Mouse (Mus musculus) gastrocnemius, adult 18-20 months (tissue): ENCODE measurements around the gene 1700080E11Rik. TPM values are rescaled to one million over a fixed set of nuclear protein-coding genes. Genes with fewer than 3 reads are reported as not detected.
"Not testable (repeated sequence)": the region's sequence is repeated elsewhere in the genome, so short reads cannot be mapped to it uniquely, and the experiment has no call there.

Experiments
- DNase-seq: peaks from one replicate; pipeline ENCODE4 v3.0.0; 2021; ENCODE audit warnings: low spot score
- long read RNA-seq, 2 experiments: library from polyadenylated mRNA; stranded (forward); transcript quantifications; one replicate each; pipeline ENCODE4 v2.0.0; 2021
- total RNA-seq, 2 experiments: library from RNA; stranded (reverse); gene quantifications; 2 replicates each; pipeline ENCODE4 v1.2.3; 2021

1700080E11Rik gene
- not detected for total RNA-seq
- long read RNA-seq, experiment 1: 0 reads
- long read RNA-seq, experiment 2: 0 reads

DNA sequence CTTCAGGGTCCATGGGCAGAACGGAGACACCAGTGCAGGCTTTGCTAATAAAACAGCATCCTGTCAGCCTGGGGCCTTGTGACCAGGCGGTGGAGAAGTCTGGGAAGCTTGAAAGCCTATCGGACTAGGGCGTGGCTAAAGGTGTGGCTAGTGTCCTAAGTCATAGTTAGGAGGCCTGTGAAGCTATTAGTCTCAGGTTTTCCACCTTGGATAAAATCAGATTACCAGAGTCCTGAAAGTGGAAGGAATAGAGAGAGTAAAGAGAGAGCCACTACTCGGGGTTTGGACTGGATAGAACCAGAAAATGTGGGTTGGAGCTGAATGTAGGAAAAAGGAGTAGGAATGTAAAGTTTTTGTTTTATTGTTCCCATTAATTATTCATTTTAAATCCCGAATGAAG, at the start of gene 1700080E11Rik:
Gene 1700080E11Rik, minus strand, starts transcription at position 101 of the 400 bp plus-strand sequence.
- no peak for DNase-seq

DNA sequence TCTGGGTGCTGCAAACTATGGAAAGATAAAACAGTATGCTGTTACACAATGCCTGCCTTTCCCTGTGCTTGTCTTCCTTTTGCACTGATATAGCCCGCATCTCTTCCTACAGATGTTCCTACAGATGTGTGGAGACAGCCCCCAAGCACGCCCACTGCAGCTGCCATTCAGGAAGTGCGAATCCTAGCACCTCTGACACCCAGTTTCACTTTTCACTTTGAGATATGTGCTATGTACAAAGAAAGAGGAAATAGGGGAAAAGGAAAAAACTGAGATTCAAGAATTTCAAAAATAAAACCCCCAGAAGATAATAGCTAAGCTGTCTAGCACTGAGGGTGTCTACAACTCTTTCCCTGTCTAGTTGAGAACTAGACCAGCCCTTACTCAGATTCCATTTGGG, 41.8 kb upstream of the 1700080E11Rik start:
- no peak for DNase-seq

DNA sequence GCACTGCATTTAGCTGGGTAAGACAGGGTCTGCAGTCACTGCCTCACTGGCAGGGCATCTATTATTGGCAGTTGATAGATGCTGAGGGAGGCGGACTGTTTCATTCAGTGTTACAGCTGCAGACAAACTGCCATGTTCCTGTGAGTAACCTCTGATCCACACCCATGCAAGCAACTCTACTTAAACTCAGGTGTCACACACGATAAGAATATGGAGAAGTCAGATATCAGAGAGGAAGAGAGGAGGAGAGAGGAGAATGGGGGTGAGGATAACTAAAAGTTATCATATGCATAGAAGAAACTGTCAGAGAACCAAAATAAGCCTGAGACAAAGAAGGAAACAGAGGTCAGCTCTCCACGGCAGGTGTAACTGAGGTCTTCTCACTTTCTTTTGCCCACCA, 37.5 kb upstream of the 1700080E11Rik start:
- DNase-seq: no peak

DNA sequence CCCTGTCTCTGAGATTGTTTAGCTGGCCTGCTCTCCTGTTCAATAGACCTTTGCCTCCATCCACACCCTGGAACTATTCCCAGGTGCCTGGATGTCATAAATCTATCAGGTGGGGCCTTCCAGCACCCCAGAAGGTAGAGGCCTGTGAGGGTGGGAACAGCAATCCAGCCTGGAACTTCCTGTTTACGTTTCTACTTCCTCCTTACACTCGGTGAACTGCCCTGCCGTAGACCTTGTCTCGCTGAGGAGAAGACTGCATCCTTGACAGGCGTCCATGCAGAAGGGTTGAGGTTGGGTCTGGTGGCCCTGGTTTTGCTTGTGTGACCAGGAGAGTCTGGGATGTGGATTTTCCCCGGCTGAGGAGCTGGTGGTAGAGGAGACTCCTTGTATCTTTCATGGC, 5.7 kb downstream of the 1700080E11Rik start:
- DNase-seq: no peak

DNA sequence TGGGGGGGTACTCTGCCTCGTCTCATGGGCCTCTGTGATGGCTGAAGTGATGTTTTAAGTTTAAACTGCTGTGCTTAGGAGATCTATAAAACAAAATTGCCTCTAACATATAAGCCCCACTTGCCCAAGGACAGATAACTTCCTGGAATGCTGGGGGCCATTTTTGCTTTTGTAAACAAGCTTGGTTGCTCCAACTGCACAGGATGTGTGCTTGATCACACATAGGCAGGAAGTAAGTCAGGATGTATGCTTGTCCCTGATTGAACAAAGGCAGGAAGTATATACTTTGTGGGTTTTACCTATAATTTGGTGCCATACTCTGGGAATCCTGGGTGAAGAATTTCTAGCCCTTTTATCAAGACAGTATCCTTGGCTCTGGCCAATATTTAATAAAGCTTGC, 8.5 kb downstream of the 1700080E11Rik start:
- DNase-seq: no peak

DNA sequence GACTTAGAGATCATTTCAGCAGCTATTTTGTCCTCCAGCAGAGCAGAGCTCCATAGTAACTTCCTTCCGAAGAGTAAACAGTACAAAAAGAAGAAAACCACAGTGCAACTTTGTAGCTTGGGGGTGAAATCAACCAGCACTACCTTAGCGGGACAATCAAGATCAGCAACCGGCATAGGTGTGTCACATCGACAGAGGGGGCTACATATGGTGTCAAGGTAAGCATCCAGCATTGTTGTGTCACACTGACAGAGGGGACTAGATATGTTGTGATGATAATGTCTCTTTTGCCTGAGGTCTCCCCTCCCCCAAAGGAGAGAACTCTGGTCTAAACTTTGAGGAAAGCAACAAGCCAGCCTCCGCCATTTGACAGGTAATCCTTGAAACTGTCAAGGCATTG, 10.4 kb downstream of the 1700080E11Rik start:
- DNase-seq: no peak

DNA sequence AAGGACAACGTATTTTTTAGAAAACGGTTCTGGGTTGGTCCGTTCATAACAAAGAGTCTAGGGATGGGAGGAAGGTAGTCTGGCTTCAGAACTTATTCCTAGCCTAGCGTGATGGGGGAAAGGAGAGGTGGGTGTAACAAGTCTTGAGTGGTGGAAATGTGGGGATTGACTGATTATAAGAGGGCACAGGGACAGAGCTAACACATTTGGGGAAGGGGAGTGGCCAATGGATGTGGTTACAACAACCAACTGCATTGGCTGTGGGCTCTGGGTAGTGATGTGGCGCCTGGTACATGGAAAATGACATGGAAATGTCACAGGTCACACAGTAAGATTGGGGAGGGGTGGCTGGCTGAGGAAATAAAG, 12.9 kb downstream of the 1700080E11Rik start:
- DNase-seq: no peak

DNA sequence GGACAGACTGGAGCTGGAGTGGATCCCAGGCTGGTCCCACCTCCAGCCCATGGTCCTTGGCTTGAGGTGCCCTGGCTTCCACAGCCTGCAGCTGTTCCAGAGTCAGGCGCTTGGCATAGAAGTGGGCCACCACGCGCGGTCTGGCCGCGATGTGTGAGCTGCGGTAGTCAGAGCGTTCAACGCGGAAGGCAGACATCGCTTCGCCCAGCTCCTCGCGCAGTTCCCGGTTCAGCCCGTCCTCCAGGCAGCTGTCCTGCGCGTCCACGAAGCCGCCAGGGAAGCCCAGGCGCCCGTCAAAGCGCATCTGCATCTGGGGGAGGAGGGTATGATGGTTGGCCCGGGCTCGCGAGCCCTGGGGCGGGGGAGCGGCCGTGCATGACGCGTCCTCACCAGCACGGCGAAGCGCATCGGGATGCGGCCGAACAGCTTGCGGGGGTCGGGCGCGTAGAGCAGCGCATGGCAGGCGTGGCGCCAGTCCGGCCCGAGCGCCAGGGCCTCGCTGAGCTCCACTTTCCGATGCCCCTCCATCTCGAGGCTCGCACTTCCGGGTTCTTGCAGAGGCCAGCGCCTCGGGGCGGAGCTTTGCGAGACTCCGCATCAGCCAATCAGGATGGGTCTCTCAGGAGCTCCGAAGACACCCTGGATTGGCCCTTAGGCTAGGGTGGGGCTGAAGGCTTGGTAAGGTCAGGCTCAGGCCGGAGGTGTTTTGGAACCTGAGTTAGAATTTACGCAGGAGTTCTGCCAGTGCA, 13.5 kb downstream of the 1700080E11Rik start, which contains the start of gene Nudt16:
Gene Nudt16, minus strand, starts transcription at position 572 of the 749 bp plus-strand sequence.
- DNase-seq: peak; percentile 92

DNA sequence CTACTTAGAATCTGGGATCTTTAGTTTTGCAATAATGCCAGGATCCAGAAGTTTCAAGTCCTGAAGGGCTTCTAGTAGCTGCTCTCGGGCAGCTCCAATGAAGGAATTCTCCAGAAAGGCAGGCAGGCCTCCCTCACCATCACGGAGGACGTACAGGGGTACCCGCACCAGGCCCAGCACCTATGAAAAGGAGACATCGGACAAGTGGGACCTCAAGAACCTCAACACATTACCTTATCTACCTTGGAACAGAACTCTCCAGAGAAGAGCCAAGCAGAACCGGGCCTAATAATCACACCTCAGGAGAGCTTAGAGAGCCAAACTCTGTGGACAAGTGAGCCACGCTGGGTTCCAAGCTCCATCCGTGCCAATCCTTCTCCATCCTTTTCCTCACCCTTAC, 14.6 kb downstream of the 1700080E11Rik start:
- no peak for DNase-seq

DNA sequence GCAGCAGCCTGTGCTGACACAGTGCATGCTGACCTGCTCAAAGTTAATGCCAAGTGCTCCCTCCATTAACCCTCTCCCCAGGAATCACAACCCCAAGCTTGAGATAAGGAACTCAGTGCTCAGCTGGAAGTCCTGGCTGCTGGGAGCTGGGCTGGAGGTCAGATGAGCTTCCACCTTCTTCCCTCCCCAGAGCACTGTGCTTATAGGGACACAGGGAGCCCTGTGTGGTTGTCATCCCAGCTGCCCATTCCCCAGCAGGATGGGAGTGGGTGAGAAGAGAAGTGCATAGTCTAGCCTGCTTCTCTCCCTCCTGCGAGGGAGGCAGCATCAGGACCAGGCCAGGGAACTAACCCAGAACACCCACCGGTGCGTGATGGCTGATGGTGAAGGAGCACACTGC, 19.7 kb downstream of the 1700080E11Rik start:
- not testable (repeated sequence) for DNase-seq

DNA sequence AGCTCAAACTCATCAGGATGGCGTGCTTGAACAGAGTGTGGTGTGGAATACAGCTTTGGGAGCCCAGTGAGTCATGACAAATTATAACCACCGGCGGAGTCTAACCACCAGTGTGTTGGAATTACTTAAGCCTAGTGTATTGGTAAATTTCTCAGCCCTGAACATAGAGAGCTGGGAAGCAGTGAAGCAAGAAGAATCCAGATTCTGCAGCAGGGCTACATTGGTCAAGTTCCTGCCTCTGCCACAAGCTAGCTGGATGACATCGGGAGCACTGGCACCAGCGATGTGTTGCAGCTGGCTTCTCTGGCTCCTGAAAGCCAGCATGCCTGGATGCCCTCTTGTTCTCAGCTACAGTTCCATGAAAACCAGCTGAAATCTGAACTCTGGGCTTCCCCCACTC, 41.0 kb downstream of the 1700080E11Rik start:
- no peak for DNase-seq

DNA sequence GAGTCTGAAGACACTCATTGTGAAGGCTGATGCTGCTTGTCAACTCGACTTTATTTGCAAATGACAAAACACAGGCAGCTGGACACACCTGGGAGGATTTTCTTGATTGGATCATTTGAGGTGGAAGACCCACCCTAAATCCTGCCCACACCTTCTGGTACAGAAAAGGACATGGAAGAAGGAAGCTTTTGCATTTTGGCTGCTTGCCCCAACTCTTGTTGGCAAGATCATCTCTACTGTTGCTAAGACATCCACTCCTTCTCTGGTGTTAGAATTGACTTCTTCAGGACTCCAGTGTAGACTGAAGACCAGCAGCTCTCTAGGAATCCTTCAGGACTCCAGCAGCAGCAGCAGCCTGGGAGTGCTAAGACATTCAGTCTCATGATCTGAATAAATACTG, 43.0 kb downstream of the 1700080E11Rik start:
- no peak for DNase-seq

DNA sequence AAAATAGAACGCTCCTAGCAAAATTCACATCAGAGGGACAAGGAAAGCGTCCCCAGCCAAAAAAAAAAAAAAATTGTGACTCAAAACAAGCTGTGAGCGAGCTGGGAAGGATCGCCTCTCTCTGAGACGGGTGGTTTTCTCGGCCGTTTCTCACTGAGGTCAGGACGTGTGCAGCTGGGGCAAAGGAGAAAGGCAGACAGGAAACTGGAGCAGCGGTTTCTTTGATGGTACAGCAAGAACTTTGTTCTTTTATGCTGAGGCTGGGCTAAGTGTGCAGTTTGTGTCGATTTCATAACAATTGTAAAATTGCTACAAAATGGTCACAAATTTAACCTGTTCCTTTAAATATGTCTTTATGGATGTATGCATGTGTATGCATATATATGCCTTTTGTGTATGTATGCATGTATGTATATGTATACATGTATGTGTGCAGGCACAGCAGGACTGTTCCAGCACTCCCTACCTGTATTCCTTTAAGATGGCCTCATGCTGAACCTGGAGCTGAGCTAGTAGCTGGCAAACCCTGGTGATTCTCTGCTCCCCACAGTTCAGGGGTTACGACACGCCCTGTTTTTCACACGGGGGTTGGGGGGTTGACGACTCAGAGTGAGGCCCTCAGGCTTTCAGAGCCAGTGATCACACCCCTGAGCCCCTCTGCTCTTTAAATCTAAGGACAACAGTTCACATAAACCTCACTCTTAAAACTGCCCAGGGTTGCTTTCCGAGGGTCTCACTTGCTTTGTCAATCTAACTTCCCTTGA, 43.9 kb downstream of the 1700080E11Rik start:
- DNase-seq: no peak

Other genes with a start within 250 kb of the 1700080E11Rik start
- gene Mrpl3, start 91.9 kb downstream of the 1700080E11Rik start, total RNA-seq: 10 to 100 TPM; 75.1 to 76.0 TPM
- gene Nudt16, start 13.3 kb downstream of the 1700080E11Rik start, total RNA-seq: 1 to 10 TPM; 6.2 TPM